Mouse (Mus musculus) kidney, postnatal 4 days (tissue): ENCODE measurements around the gene Ccdc155.

Experiments
- DNase-seq, 2 experiments: peaks; one replicate each; pipeline ENCODE4 v3.0.0; 2021; ENCODE audit warnings: mixed read lengths in 2 of 2

Ccdc155 gene

DNA sequence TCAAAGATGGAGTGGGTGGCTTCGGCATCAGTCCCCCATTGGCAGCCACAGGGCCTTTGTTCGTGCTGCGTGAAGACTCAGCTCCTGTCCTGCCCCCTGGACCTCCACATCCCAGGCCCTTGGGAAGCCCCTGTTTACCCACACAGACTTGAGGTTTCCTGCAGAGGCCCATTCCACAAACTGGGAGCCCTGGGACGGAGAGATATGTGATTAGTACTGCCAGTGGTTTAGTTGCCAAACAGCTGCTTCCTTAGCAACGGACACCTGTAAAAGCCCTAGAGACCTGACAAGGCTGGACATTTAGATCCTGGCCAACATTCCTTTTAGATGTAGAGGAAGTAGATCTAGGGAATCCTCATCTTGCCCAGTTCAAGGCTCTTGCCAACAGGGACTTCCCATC, 62.8 kb downstream of the Ccdc155 start:
- DNase-seq: no peak

DNA sequence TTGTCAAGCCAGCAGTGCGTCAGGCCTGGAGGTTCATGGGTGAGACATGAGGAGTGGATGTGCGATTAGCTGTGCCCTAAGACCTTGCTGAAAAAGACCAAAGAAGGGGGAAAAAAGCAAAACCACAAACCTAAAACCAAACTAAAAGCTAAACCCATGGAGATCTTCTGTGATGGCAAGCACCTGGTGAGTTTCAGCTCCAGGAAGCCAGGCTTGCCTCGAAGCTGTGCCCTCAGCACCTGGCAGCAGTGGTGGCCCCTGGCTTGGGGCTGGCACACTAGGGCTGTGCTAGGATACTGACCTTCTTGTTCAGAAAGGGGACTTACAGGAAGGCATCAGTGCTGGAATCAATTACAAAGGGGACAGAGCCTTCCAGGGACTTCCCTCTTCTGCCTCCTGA, 63.4 kb downstream of the Ccdc155 start:
- no peak for DNase-seq

DNA sequence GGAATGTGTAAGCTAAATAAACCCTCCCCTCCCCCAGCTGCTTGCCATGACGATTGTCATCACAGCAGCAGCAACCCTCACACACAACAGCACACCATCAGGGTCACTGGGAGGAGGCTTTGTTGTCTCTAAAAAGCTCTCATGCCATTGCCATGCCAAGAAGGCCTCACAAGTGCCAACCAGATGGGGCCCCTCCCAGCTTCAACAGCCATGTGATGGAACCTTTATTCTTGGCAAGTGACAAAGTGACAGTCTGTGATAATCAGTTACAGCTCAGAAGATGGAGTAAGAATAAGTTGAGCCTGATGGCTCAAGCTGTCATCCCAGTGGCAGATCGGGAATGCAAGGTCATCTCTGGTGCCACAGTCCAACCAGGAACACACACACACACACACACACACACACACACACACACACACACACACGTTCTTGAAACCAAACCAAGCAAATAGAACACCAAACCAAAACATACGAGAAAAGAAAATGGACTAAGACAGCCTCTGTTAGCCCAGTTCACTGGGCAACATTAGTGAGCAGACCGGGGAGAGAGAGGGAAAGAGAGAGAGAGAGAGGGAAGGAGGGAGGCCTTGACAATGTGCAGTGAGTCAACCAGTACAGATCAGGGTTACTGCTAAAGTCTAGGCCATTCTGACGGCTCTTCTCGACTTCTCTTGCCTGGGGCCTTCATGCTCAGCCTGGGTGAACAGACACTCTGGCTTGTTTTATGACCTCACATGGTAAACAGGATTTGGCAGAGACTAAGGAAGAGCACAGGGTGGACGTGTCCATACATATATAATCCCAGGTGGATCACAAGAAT, 64.6 kb downstream of the Ccdc155 start:
- DNase-seq: no peak

DNA sequence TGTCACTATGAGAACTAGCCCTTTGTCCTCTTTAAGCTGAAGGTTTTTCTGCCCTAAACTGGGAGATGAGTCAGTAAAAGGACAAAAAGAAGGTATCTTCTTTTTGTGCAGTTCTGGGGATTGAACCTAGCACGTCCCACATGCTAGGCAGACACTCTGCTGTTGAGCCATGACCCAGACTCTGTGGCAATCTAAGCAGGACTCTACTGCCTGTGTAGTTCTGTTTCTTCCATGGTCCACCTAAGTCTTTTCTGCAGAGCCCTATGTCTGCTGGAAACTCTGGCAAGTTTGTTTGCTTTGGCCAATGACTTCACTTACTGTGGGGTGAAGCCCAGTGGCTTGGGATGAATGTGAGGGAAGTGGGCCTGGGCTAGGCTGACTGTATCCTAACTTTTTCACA, 66.3 kb downstream of the Ccdc155 start:
- DNase-seq: no peak

DNA sequence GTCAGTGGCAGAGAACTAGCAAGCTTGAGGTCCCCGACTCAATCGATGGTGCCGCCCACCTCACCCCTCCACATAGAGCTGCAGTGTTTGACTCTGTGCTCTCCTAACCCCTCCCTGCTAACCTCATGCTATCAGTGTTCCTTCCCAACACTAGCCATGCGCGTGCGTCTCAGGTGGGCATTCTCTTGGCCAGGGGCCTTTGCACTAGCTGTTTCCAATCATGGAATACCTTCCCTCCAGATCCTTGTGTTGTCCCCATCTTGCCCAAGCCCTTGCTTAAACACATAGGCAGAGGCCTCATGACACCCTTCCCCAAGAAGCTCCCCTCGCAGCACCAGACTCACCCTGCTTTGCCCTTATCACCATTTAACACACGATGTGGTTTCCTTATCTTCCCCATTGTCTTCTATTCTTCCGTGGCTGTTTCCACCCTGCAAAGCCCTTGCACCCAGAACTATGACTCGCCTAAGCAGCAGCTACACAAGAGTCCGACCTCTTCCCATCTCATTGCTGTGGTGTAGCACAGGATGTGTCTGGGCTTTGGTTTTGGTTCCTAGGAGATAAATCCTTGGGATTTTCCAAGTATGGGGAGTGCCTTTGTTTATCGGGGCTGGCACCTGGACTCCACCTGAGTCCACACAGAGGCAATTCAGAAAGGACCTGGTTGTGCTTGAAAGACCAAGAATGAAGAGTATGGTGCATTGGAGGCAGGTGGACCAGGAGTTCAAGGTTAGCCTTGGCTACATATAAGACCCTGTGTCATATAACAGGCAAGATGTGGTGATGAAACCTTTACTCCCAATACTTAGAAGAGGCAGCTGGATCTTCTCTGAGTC, 67.3 kb downstream of the Ccdc155 start:
- DNase-seq: no peak

DNA sequence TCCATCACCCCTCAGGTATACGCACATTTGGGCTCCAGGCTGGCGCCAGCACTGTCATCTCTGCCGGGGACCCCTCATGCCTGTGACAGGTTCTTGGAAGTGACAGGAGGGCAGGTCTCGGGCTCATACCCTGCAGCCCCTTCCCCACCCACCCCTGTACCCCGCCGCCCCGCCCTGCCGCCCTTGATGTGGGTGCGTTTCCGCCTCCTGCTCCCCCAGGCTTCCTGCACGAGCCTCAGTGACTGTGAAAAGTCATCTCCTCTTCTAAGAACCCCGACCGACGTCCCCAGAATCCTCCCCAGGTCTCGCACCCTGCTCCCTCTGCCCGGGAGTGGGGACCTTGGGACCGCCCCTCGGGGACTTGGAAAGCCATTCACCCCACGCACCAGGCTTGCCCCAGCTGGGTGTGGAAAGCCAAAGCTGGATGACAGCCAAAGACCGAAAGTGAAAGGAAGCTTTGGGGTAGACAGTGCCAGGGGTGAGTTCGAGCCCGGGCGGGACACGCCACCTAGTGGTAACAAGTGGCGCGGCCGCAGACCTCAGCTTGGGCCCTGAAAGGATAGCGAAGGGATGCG, 68.6 kb downstream of the Ccdc155 start, which contains the start of the genes Gm45713 and Flt3l:
TSS of gene Gm45713 (minus strand) at position 239 of the 575 bp plus-strand sequence.
TSS of gene Flt3l (minus strand) at position 440 of the 575 bp plus-strand sequence.
- DNase-seq: peak; percentile 91 to 94

DNA sequence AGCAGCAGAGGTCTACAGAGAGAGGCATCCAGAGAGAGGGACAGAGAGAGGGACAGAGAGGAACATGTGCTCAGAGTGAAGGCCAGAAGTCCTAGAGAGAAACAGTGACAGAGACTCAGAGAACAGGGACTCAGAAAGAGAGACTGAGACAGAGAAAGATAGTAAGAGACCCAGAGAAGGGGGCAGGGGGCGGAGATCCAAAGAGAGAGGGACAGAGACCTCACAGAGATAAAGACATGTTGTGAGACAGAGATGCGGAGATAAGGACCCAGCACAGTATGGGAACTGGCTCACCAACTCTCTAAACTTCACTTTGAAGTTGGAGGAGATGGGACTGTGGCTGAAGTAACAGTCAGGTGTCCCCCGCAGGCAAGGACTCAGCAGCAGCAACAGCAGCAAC, 69.3 kb downstream of the Ccdc155 start:
- no peak for DNase-seq

DNA sequence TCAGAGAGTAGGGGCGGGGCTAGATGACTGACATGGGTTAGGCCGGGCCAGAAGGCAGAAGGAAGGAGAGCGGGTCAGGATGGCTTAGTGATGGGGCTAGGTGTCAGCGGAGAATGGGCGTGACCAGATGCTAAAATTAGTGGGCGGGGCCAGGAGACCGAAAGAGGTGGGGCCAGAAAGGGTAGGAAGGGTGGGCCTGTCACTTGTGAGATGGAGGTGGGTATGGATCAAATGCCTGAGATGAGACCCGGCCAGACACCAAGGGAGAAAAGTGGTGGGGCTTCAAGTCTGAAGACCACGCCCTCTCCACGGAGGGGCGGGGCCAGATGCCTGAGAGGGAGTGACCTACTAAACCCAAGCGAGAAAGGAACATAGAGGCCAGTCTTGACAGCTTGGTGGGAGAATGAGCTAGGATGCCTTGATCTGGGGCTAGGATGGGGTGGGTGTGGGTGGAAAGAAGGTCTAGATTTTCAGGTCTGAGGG, 70.1 kb downstream of the Ccdc155 start:
- peak; percentile 76 to 84 for DNase-seq
